Mouse (Mus musculus) cortical plate, adult 2 months (tissue): Measurements from ENCODE around the gene Ldlrad3.

Experiments
- CTCF ChIP-seq: fragments of 200-500 bp; IDR thresholded peaks from 2 replicates; pipeline ENCODE4 v1.5.1; 2011; ENCODE audit warnings: mild to moderate bottlenecking, control low read depth, low read length; ENCODE audit not compliant: insufficient read depth; ENCODE audit errors: extremely low read depth
- POLR2A ChIP-seq: fragments of 200-500 bp; IDR thresholded peaks from 2 replicates; pipeline ENCODE4 v1.6.1; 2011; ENCODE audit warnings: mild to moderate bottlenecking, low read length, control low read depth; ENCODE audit not compliant: insufficient read depth; ENCODE audit errors: extremely low read depth

DNA sequence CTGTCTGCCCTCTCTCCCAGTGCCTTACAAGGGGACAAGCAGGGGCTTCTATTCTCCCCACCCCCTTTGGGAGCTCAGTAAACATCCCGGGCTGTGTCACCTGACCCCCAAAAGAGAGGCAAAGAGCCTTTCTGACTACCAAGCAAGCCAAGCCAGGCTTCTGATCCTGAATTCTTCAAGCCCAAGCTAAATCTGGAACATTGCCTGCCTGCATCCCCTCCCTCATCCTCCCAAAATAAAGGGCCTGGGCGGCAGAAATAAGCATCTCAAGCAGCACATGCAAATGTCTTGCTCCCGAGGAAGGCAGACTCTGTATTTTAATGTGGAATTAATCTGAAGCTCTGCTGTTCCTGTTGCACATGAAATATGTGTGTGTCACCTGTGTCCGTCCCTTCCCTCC, 85.7 kb downstream of the Ldlrad3 start:
- TF ChIP-seq POLR2A (no peak), CTCF (no peak)
